Mouse (Mus musculus) left cerebral cortex, adult 11 months (tissue): ENCODE results near the gene Specc1l.

ENCODE experiments used
- DNase-seq: peaks from one replicate; pipeline ENCODE4 v3.0.0; 2022; ENCODE audit warnings: low spot score

Specc1l gene

GRCm38 (mm10) chr10:75224630-75225029 is 12.8 kb downstream of the Specc1l start:
- no peak for DNase-seq

- no peak for DNase-seq
Observed at GRCm38 (mm10) chr10:75227381-75227780, 15.5 kb downstream of the Specc1l start.

- no peak for DNase-seq
Observed at GRCm38 (mm10) chr10:75230572-75230971, 18.7 kb downstream of the Specc1l start.

- no peak for DNase-seq
Observed at GRCm38 (mm10) chr10:75231876-75232275, 20.0 kb downstream of the Specc1l start.

GRCm38 (mm10) chr10:75232612-75233155 is 20.8 kb downstream of the Specc1l start:
- no peak for DNase-seq

- DNase-seq: no peak
Observed at GRCm38 (mm10) chr10:75233489-75233888, 21.6 kb downstream of the Specc1l start.

- no peak for DNase-seq
Observed at GRCm38 (mm10) chr10:75235726-75236125, 23.9 kb downstream of the Specc1l start.

- no peak for DNase-seq
Observed at GRCm38 (mm10) chr10:75236156-75236555, 24.3 kb downstream of the Specc1l start.

- DNase-seq: no peak
Observed at GRCm38 (mm10) chr10:75237166-75237565, 25.3 kb downstream of the Specc1l start.

- no peak for DNase-seq
Observed at GRCm38 (mm10) chr10:75240583-75241250, 28.8 kb downstream of the Specc1l start.

- DNase-seq: no peak
Observed at GRCm38 (mm10) chr10:75245806-75246205, 33.9 kb downstream of the Specc1l start.

GRCm38 (mm10) chr10:75246331-75246730 is 34.5 kb downstream of the Specc1l start:
- DNase-seq: no peak

- no peak for DNase-seq
Observed at GRCm38 (mm10) chr10:75251011-75251410, 39.1 kb downstream of the Specc1l start.

- no peak for DNase-seq
Observed at GRCm38 (mm10) chr10:75252301-75253022, 40.6 kb downstream of the Specc1l start.

- DNase-seq: no peak
Observed at GRCm38 (mm10) chr10:75255091-75255490, 43.2 kb downstream of the Specc1l start.

- no peak for DNase-seq
Observed at GRCm38 (mm10) chr10:75257401-75257800, 45.5 kb downstream of the Specc1l start.

- DNase-seq: no peak
Observed at GRCm38 (mm10) chr10:75258241-75258640, 46.4 kb downstream of the Specc1l start.

GRCm38 (mm10) chr10:75261268-75261667 is 49.4 kb downstream of the Specc1l start:
- no peak for DNase-seq

- no peak for DNase-seq
Observed at GRCm38 (mm10) chr10:75264993-75265555, 53.2 kb downstream of the Specc1l start.

GRCm38 (mm10) chr10:75273020-75273419 is 61.1 kb downstream of the Specc1l start:
- no peak for DNase-seq

GRCm38 (mm10) chr10:75276427-75277013 is 64.6 kb downstream of the Specc1l start:
- DNase-seq: no peak

GRCm38 (mm10) chr10:75277501-75277900 is 65.6 kb downstream of the Specc1l start:
- no peak for DNase-seq

GRCm38 (mm10) chr10:75282648-75283047 is 70.8 kb downstream of the Specc1l start:
- no peak for DNase-seq
